Mouse (Mus musculus): Measurements from ENCODE around the gene Rcc1l. TPM values are rescaled to one million over a fixed set of nuclear protein-coding genes. Genes with fewer than 3 reads are reported as not detected.

Gene Rcc1l
- 10 to 100 TPM in 25 of 26 experiments, 1 to 10 TPM in 1; 9.0 to 36.1 (median 22.6) TPM for total RNA-seq (2018; cell fraction: chromatin; rRNA removed)
- total RNA-seq (2018; cell fraction: cytosol; rRNA removed) = 1 to 10 TPM; 3.8 to 9.3 (median 7.0) TPM
- 10 to 100 TPM in 18 of 26 experiments, 1 to 10 TPM in 8; 5.4 to 23.2 (median 12.1) TPM for total RNA-seq (2018; cell fraction: nucleus; rRNA removed)
- polyA plus RNA-seq (2018) = 3.1 to 12.7 TPM (median 6.8 TPM) in 3 replicates

DNA sequence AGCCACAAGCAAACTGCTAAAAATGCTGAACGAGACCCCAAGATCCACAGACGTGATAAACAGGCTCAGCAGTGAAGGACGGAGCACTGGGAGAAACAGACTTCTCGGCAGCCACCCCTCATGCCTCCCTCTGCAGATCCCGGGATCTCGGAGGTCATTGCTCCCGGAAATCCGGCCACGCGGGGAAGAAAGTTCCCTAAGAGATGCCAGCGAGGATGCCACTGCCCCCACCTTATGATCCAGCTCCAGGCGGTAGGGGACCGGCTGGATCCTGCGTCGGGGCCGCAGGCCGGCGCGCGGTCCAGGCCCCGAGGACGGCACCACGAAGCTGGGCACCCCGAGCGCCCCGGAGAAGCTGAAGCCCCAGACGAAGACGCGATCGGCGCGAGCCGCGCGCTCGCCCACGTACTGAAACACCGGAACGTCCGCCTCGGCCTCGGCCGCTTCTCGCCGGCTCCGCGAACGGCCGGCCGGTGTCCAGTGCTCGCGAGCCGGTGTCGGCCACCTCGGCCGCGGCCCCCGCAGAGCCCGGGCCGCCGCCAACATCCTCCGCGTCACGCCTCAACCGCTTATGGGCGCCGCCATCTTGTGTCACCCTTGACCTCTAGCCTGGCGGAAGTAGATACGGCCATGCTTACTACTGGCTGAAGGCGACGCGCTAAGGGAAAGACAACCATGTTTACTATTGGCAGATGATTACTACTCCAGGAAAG lies at the start of gene Rcc1l:
TSS of gene Rcc1l (minus strand) at position 606 of the 713 bp plus-strand sequence.
- Histone ChIP-seq H3K36me3 (ENCODE audit: inconsistent target) (no peaks in the 10 kb centered on the region), H3K4me3 (ENCODE audit: inconsistent target) (peak within 1 kb of the TSS; percentile 70), H3K27ac (peak within 1 kb of the TSS; percentile 48), H3K79me2 (ENCODE audit: inconsistent target) (peaks cover 34% of the 10 kb centered on the region)
- under 1% methylated on average over 70 of the region's 72 CpGs for WGBS (ENCODE audit: missing documents)

GRCm38 (mm10) chr5:134225110-134225901 lies 48.7 kb upstream of the Rcc1l start:
- Histone ChIP-seq H3K36me3 (ENCODE audit: inconsistent target) (peaks cover 69% of the 10 kb centered on the region), H3K79me2 (ENCODE audit: inconsistent target) (peaks cover 60% of the 10 kb centered on the region), H3K27ac (no peak overlapping the region), H3K4me3 (ENCODE audit: inconsistent target) (no peak overlapping the region)
- WGBS (ENCODE audit: missing documents) = 52% methylated on average over 28 of the region's 30 CpGs

DNA sequence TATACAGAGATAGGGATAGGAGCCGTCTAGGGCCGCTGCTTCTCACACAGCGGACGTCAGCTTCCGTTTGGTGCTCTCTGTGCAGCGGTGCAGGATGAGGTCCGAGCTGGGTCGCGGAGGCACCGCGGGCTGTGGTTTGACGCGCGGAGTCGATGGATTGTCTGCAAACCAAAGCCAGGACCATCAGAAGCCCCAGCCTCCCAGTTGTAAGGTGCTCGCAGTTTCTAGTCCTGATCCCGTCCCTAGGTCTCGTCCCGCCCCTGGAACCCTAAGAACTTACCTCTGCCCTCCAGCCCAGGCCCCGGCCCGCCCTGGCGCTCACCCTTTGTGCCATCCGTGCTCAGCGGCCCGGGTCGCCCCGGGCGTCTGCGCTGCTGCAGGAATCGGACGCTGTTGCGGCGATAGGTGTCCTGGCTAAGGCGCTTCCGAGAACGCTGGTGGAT lies 45.2 kb upstream of the Rcc1l start:
- H3K79me2 ChIP-seq (ENCODE audit: inconsistent target) = peaks cover 33% of the 10 kb centered on the region
- 51% methylated on average over 26 of the region's 36 CpGs for WGBS (ENCODE audit: missing documents)
- peaks cover 74% of the 10 kb centered on the region for H3K36me3 ChIP-seq (ENCODE audit: inconsistent target)
- H3K4me3 ChIP-seq (ENCODE audit: inconsistent target) = no peak overlapping the region
- H3K27ac ChIP-seq = no peak overlapping the region

GRCm38 (mm10) chr5:134221278-134221677 lies 44.7 kb upstream of the Rcc1l start:
- Histone ChIP-seq H3K27ac (no peak overlapping the region), H3K79me2 (ENCODE audit: inconsistent target) (peaks cover 28% of the 10 kb centered on the region), H3K4me3 (ENCODE audit: inconsistent target) (no peak overlapping the region), H3K36me3 (ENCODE audit: inconsistent target) (peaks cover 69% of the 10 kb centered on the region)
- 62% methylated on average over 4 of the region's 4 CpGs for WGBS (ENCODE audit: missing documents)

- Histone ChIP-seq H3K27ac (no peak overlapping the region), H3K4me3 (ENCODE audit: inconsistent target) (no peak overlapping the region), H3K79me2 (ENCODE audit: inconsistent target) (no peaks in the 10 kb centered on the region), H3K36me3 (ENCODE audit: inconsistent target) (peaks cover 36% of the 10 kb centered on the region)
- 95% methylated on average over 5 of the region's 7 CpGs for WGBS (ENCODE audit: missing documents)
Measured at GRCm38 (mm10) chr5:134217900-134218299, 41.3 kb upstream of the Rcc1l start.

DNA sequence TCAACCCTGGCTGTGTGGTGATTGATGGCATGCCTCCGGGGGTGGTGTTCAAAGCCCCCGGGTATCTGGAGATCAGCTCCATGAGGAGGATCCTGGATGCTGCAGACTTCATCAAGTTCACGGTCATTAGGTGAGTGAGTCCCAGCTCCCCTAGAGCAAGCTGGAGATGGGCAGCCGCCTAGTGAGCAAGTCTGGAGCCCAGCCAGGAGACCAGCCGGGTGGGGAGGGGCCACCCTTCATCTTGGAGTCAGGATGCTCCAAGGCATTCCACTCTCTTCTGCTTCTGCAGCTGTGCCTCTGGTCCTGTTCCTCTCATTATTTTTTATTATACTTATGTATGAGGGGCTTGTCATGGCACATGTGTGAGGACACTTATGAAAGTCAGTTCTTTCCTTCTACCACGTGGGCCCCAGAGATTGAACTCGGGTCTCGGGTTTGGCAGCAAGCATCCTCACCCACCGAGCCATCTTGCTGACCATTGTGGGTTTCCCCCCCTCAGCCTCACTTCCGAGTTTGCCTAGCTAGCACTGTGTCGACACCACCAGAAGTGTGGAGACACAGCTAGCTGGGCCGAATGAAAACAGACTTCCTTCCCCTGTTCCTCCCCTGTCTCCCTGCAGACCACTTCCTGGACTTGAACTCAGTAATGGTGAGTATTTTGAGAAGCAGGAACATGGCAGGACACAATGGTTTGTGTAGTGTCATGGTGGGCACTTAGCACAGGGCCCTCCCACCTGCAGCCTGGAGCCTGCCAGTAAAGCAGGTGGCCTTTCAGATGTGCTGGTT lies 37.6 kb upstream of the Rcc1l start:
- Histone ChIP-seq H3K27ac (peak overlapping the region; percentile 43), H3K4me3 (ENCODE audit: inconsistent target) (no peak overlapping the region), H3K79me2 (ENCODE audit: inconsistent target) (no peaks in the 10 kb centered on the region), H3K36me3 (ENCODE audit: inconsistent target) (peaks cover under 1% of the 10 kb centered on the region; the same call in 1 of the 2 replicates)
- WGBS (ENCODE audit: missing documents) = 19% methylated on average over 11 of the region's 12 CpGs

GRCm38 (mm10) chr5:134209931-134210554 lies 33.5 kb upstream of the Rcc1l start:
- no peak overlapping the region for H3K4me3 ChIP-seq (ENCODE audit: inconsistent target)
- no peak overlapping the region for H3K27ac ChIP-seq
- 80% methylated on average over 11 of the region's 11 CpGs for WGBS (ENCODE audit: missing documents)
- no peaks in the 10 kb centered on the region for H3K79me2 ChIP-seq (ENCODE audit: inconsistent target)
- no peaks in the 10 kb centered on the region for H3K36me3 ChIP-seq (ENCODE audit: inconsistent target)

DNA sequence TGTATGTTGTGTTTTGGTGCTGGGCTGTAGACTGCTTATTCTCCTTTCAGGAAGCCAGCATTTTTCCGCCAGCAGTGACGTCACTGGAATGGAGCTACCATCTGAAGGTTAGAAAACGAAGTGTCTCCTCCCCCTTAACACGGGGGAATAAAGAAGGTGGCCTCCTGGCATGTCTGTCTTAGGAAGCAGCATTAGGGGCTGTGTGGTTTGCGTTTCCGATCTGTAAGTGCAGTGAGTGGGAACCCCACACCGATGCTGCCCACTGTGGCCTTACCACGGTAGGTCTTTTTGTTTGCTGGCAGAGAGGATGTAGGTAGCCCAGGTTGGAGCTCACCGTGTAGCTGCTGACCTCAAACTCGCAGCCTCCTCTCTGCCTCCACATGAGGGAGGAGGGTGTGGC lies 30.1 kb upstream of the Rcc1l start:
- no peaks in the 10 kb centered on the region for H3K79me2 ChIP-seq (ENCODE audit: inconsistent target)
- no peak overlapping the region for H3K4me3 ChIP-seq (ENCODE audit: inconsistent target)
- WGBS (ENCODE audit: missing documents) = 43% methylated on average over 10 of the region's 10 CpGs
- no peak overlapping the region for H3K27ac ChIP-seq
- no peaks in the 10 kb centered on the region for H3K36me3 ChIP-seq (ENCODE audit: inconsistent target)

GRCm38 (mm10) chr5:134193664-134194063 lies 17.1 kb upstream of the Rcc1l start:
- H3K4me3 ChIP-seq (ENCODE audit: inconsistent target) = no peak overlapping the region
- no peak overlapping the region for H3K27ac ChIP-seq
- H3K79me2 ChIP-seq (ENCODE audit: inconsistent target) = no peaks in the 10 kb centered on the region
- peaks cover 7% of the 10 kb centered on the region; the same call in 1 of the 2 replicates for H3K36me3 ChIP-seq (ENCODE audit: inconsistent target)
- WGBS (ENCODE audit: missing documents) = 69% methylated on average over 8 of the region's 8 CpGs

DNA sequence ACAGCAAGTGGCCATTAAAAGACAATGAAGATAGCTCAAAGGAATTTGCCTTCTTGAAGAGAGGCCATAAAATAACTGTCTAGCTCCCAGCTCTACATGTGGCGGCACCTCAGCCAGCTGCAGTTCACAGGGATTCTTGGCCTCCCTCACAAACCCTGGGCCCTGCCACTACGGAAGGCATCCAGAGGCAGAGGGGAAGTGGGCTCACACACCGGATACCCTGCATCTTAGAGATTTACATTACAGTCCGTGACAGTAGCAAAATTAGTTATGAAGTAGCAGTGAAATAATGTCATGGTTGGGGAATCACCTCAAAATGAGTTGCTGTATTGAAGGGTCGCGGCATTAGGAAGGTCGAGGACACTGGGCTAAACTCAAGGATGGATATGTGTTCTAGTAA lies 12.0 kb upstream of the Rcc1l start:
- H3K4me3 ChIP-seq (ENCODE audit: inconsistent target) = no peak overlapping the region

DNA sequence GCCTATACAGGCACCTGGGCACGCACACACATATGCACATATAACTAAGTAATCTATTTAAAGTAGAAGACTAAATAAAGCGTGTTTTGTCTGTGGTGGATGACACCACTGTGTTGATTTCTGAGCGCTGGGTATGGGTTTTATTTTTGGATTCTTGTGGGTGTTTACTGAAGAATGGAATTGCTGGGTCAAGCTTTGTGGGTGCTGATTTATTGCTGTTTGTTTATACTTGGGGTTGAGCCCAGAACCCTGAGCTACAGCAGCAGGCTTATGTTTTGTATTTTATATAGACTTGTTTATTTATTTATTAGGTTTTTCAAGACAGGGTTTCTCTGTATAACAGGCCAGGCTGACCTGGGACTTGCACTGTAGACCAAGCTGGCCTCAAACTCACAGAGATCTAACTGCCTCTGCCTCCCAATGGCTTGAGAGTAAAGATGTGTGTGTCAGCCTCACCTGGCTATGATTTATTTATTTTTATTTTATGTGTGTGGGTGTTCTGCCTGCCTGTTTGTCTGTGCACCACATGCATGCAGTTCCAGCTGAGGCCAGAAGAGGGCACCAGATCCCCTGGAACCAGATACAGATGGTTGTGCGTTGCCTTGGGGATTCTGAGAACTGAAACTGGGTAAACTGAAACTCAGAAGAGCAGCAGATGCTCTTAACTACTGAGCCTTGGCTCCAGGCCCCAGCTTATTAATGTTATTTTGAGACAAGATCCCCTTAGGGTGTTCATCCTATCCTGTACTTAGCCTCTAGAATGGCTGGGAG lies 10.6 kb upstream of the Rcc1l start:
- Histone ChIP-seq H3K79me2 (ENCODE audit: inconsistent target) (peaks cover 14% of the 10 kb centered on the region; the same call in 1 of the 2 replicates), H3K4me3 (ENCODE audit: inconsistent target) (no peak overlapping the region)
- WGBS (ENCODE audit: missing documents) = 74% methylated on average over 4 of the region's 4 CpGs

More for the DNA sequence above, 12.0 kb upstream of the Rcc1l start:
- WGBS (ENCODE audit: missing documents) = 37% methylated on average over 7 of the region's 7 CpGs
- H3K27ac ChIP-seq = no peak overlapping the region
- H3K79me2 ChIP-seq (ENCODE audit: inconsistent target) = peaks cover 14% of the 10 kb centered on the region; the same call in 1 of the 2 replicates
- no peaks in the 10 kb centered on the region for H3K36me3 ChIP-seq (ENCODE audit: inconsistent target)

DNA sequence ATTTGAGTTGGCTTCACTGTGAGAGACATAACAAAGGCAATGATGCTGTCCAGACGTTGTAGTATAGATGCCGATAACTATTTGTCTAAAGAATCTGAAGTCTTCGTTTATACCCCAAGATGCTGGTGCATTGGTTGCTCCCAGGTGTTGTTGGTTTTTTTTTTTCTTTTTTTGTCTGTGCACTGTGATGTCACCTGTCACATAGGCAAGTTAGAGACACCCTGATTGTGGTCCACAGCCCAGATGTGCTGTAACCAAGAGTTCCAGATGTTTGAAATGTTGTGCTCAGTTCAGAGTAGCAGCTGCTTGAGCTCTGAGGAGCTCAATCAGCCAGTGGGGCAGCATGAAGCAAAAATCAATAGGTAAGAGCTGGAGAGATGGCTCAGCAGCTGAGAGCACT lies 9.5 kb upstream of the Rcc1l start:
- 100% methylated on average over 3 of the region's 3 CpGs for WGBS (ENCODE audit: missing documents)
- peaks cover 14% of the 10 kb centered on the region; the same call in 1 of the 2 replicates for H3K79me2 ChIP-seq (ENCODE audit: inconsistent target)

More for the DNA sequence above, 10.6 kb upstream of the Rcc1l start:
- H3K27ac ChIP-seq = no peak overlapping the region
- no peaks in the 10 kb centered on the region for H3K36me3 ChIP-seq (ENCODE audit: inconsistent target)

More for the DNA sequence above, 9.5 kb upstream of the Rcc1l start:
- H3K36me3 ChIP-seq (ENCODE audit: inconsistent target) = no peaks in the 10 kb centered on the region
- no peak overlapping the region for H3K4me3 ChIP-seq (ENCODE audit: inconsistent target)
- no peak overlapping the region for H3K27ac ChIP-seq
